Mouse (Mus musculus) testis, adult 2 months (tissue): ENCODE measurements around the gene Dgki.

Experiments
- CTCF ChIP-seq: fragments of 200-500 bp; IDR thresholded peaks from 2 replicates; pipeline ENCODE4 v1.5.1; 2012; ENCODE audit warnings: low read depth, mild to moderate bottlenecking, inconsistent platforms, low read length, moderate library complexity; ENCODE audit not compliant: control insufficient read depth, insufficient read depth, insufficient replicate concordance
- POLR2A ChIP-seq: fragments of 200-500 bp; IDR thresholded peaks from 2 replicates; pipeline ENCODE4 v1.6.1; 2012; ENCODE audit warnings: low read depth, mild to moderate bottlenecking, inconsistent platforms, low read length, moderate library complexity; ENCODE audit not compliant: control insufficient read depth

DNA sequence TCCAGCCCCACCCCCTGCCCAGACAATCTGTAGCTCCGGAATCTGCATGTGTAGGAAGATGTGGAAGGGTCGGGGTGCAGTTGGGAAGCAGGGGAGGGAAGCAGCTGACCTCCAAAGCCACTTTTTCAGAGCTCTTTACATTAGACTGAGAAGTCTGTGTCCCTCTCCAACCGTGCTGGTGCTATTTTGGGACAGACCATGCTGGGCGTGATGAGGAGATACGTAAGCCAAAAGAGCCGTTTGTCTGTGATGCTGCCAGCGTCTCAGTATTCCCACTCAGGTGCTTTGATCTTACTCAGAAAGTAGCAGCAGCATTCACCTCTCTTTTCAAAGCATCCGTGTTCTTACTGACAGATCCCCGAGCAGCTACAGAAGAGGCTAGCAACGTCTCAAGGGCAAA is 84.3 kb downstream of the Dgki start:
- TF ChIP-seq CTCF, result no peak
- TF ChIP-seq POLR2A, result no peak
